Mouse (Mus musculus) kidney, embryonic 14.5 days (tissue): ENCODE measurements around the gene Slc22a13. TPM values are rescaled to one million over a fixed set of nuclear protein-coding genes. Genes with fewer than 3 reads are reported as not detected.

Experiments used
- ATAC-seq: fragments of 200-750 bp; cut with Nextera tagmentation; 2 replicates; pipeline ENCODE4 v1.8.0; 2017; ENCODE audit warnings: moderate number of reproducible peaks, mild to moderate bottlenecking, moderate TSS enrichment, moderate library complexity; ENCODE audit not compliant: low FRiP score, low TSS enrichment
- H3K27ac ChIP-seq: fragments of 300-500 bp; sonication (generic); 2 replicates; pipeline ENCODE4 v1.5.1; 2014; ENCODE audit warnings: low read depth, mild to moderate bottlenecking, low read length, moderate library complexity, mixed read lengths
- H3K27me3 ChIP-seq: fragments of 300-500 bp; sonication (generic); 2 replicates; pipeline ENCODE4 v1.6.1; 2014; ENCODE audit warnings: mild to moderate bottlenecking, low read length; ENCODE audit not compliant: control insufficient read depth, insufficient read depth
- H3K36me3 ChIP-seq: fragments of 300-500 bp; sonication (generic); 2 replicates; pipeline ENCODE4 v1.6.1; 2014; ENCODE audit warnings: low read length, mixed read lengths; ENCODE audit not compliant: control insufficient read depth, insufficient read depth
- H3K4me1 ChIP-seq: fragments of 300-500 bp; sonication (generic); 2 replicates; pipeline ENCODE4 v1.6.1; 2014; ENCODE audit warnings: low read length, mixed read lengths; ENCODE audit not compliant: control insufficient read depth, insufficient read depth
- H3K4me2 ChIP-seq: fragments of 300-500 bp; sonication (generic); replicated peaks from 2 replicates; pipeline ENCODE4 v1.6.1; 2014; ENCODE audit warnings: low read depth, mild to moderate bottlenecking, low read length
- H3K4me3 ChIP-seq: fragments of 300-500 bp; sonication (generic); 2 replicates; pipeline ENCODE4 v1.5.1; 2014; ENCODE audit warnings: mild to moderate bottlenecking, low read length
- H3K9ac ChIP-seq: fragments of 300-500 bp; sonication (generic); 2 replicates; pipeline ENCODE4 v1.6.1; 2014; ENCODE audit warnings: low read depth, mild to moderate bottlenecking, low read length, moderate library complexity
- H3K9me3 ChIP-seq: fragments of 300-500 bp; sonication (generic); 2 replicates; pipeline ENCODE4 v1.6.1; 2016; ENCODE audit warnings: low read length; ENCODE audit not compliant: control insufficient read depth
- WGBS: fragments of 180-500 bp; shearing (Covaris S2); extraction: QIAGEN DNeasy Blood & Tissue Kit; methylation state at CpG from one replicate; pipeline ENCODE4 v1.1.7; 2014; 5-methylcytosine and 5-hydroxymethylcytosine counted together
- polyA plus RNA-seq: library from polyadenylated mRNA; unstranded; fragments of >200 nt; fragmentation: Nextera tagmentation; extraction: Ambion mirVana; gene quantifications from 2 replicates; pipeline ENCODE4 v1.2.1, GENCODE M21; 2014

Gene Slc22a13
- polyA plus RNA-seq, 1 experiment from 2014 or later, result 0.93 TPM

GRCm38 (mm10) chr9:119179292-119179691 is 29.6 kb downstream of the Slc22a13 start:
- WGBS, result 85% methylated on average over 11 of the region's 11 CpGs
- Histone ChIP-seq H3K36me3 (no peaks in the 10 kb centered on the region), H3K4me3 (no peak overlapping the region), H3K4me1 (no peaks in the 10 kb centered on the region), H3K27ac (no peak overlapping the region), H3K4me2 (no peak overlapping the region), H3K9me3 (no peaks in the 10 kb centered on the region), H3K27me3 (no peaks in the 10 kb centered on the region), H3K9ac (no peak overlapping the region)
- no peak for ATAC-seq

- no peak for ATAC-seq
- H3K9ac ChIP-seq, result no peak overlapping the region
- H3K4me1 ChIP-seq, result no peaks in the 10 kb centered on the region
- 0 out of 2 replicates have a peak, but pooled peaks cover 5% of the 10 kb centered on the region for H3K9me3 ChIP-seq
- no peak overlapping the region for H3K4me3 ChIP-seq
- no peak overlapping the region for H3K27ac ChIP-seq
- no peaks in the 10 kb centered on the region for H3K27me3 ChIP-seq
- no peak overlapping the region for H3K4me2 ChIP-seq
- 82% methylated on average over 2 of the region's 2 CpGs for WGBS
- H3K36me3 ChIP-seq, result no peaks in the 10 kb centered on the region
Measured at GRCm38 (mm10) chr9:119167608-119168007, 41.3 kb downstream of the Slc22a13 start.

- WGBS, result 90% methylated on average over 6 of the region's 6 CpGs
- no peaks in the 10 kb centered on the region for H3K36me3 ChIP-seq
- no peak overlapping the region for H3K4me2 ChIP-seq
- H3K4me3 ChIP-seq, result no peak overlapping the region
- H3K9ac ChIP-seq, result no peak overlapping the region
- no peak overlapping the region for H3K27ac ChIP-seq
- H3K27me3 ChIP-seq, result no peaks in the 10 kb centered on the region
- 0 out of 2 replicates have a peak, but pooled peaks cover 5% of the 10 kb centered on the region for H3K9me3 ChIP-seq
- no peak for ATAC-seq
- H3K4me1 ChIP-seq, result no peaks in the 10 kb centered on the region
Measured at GRCm38 (mm10) chr9:119165548-119165947, 43.4 kb downstream of the Slc22a13 start.

- H3K9me3 ChIP-seq, result 0 out of 2 replicates have a peak, but pooled peaks cover 5% of the 10 kb centered on the region
- no peak overlapping the region for H3K27ac ChIP-seq
- 88% methylated on average over 7 of the region's 7 CpGs for WGBS
- H3K4me1 ChIP-seq, result no peaks in the 10 kb centered on the region
- no peak overlapping the region for H3K4me3 ChIP-seq
- no peak overlapping the region for H3K4me2 ChIP-seq
- H3K9ac ChIP-seq, result no peak overlapping the region
- H3K36me3 ChIP-seq, result no peaks in the 10 kb centered on the region
- no peaks in the 10 kb centered on the region for H3K27me3 ChIP-seq
- ATAC-seq, result no peak
Measured at GRCm38 (mm10) chr9:119164743-119165142, 44.2 kb downstream of the Slc22a13 start.

- 94% methylated on average over 3 of the region's 3 CpGs for WGBS
- ATAC-seq, result no peak
Measured at GRCm38 (mm10) chr9:119160689-119161088, 48.2 kb downstream of the Slc22a13 start.

GRCm38 (mm10) chr9:119158861-119159260 is 50.0 kb downstream of the Slc22a13 start, which contains the start of gene Gm47289:
Gene Gm47289 (plus strand): TSS chr9:119159161.
- no peak within 1 kb of the TSS for H3K27ac ChIP-seq
- no peak within 1 kb of the TSS for H3K4me3 ChIP-seq
- H3K36me3 ChIP-seq, result no peaks in the 10 kb centered on the region
- no peak within 1 kb of the TSS for H3K9ac ChIP-seq
- H3K4me2 ChIP-seq, result no peak within 1 kb of the TSS
- no peak for ATAC-seq
- no peaks in the 10 kb centered on the region for H3K9me3 ChIP-seq
- H3K27me3 ChIP-seq, result no peaks in the 10 kb centered on the region
- H3K4me1 ChIP-seq, result no peaks in the 10 kb centered on the region
- WGBS, result 48% methylated on average over 4 of the region's 4 CpGs

More at GRCm38 (mm10) chr9:119160689-119161088, 48.2 kb downstream of the Slc22a13 start:
- H3K27me3 ChIP-seq, result no peaks in the 10 kb centered on the region
- no peak overlapping the region for H3K27ac ChIP-seq
- H3K4me2 ChIP-seq, result no peak overlapping the region
- H3K9me3 ChIP-seq, result no peaks in the 10 kb centered on the region
- no peaks in the 10 kb centered on the region for H3K36me3 ChIP-seq
- H3K4me1 ChIP-seq, result no peaks in the 10 kb centered on the region
- no peak overlapping the region for H3K9ac ChIP-seq
- no peak overlapping the region for H3K4me3 ChIP-seq

- no peak within 1 kb of the TSS for H3K27ac ChIP-seq
- peak; percentile 90 for ATAC-seq
- 1% methylated on average over 65 of the region's 65 CpGs for WGBS
- H3K9me3 ChIP-seq, result no peaks in the 10 kb centered on the region
- peak within 1 kb of the TSS; percentile 42 for H3K4me3 ChIP-seq
- no peaks in the 10 kb centered on the region for H3K4me1 ChIP-seq
- peak within 1 kb of the TSS; percentile 47; the same call in 1 of the 2 replicates for H3K9ac ChIP-seq
- H3K36me3 ChIP-seq, result no peaks in the 10 kb centered on the region
- H3K4me2 ChIP-seq, result peak within 1 kb of the TSS; percentile 57
- H3K27me3 ChIP-seq, result no peaks in the 10 kb centered on the region
Measured at GRCm38 (mm10) chr9:119156278-119157201, 52.4 kb downstream of the Slc22a13 start, which contains the start of gene Acaa1b. Gene Acaa1b (minus strand): TSS chr9:119157093.

GRCm38 (mm10) chr9:119155826-119156225 is 53.1 kb downstream of the Slc22a13 start:
- Histone ChIP-seq H3K36me3 (no peaks in the 10 kb centered on the region), H3K4me3 (peak overlapping the region; percentile 42; the same call in 1 of the 2 replicates), H3K27me3 (no peaks in the 10 kb centered on the region), H3K4me2 (peak overlapping the region; percentile 57; the same call in 1 of the 2 replicates), H3K27ac (no peak overlapping the region), H3K9ac (no peak overlapping the region), H3K4me1 (no peaks in the 10 kb centered on the region), H3K9me3 (no peaks in the 10 kb centered on the region)
- WGBS, result 52% methylated on average over 7 of the region's 7 CpGs
- no peak for ATAC-seq

- Histone ChIP-seq H3K4me1 (no peaks in the 10 kb centered on the region), H3K9me3 (no peaks in the 10 kb centered on the region), H3K27ac (no peak overlapping the region), H3K4me3 (no peak overlapping the region), H3K4me2 (no peak overlapping the region), H3K9ac (no peak overlapping the region), H3K27me3 (no peaks in the 10 kb centered on the region), H3K36me3 (no peaks in the 10 kb centered on the region)
- no peak for ATAC-seq
- WGBS, result 82% methylated on average over 8 of the region's 8 CpGs
Measured at GRCm38 (mm10) chr9:119155416-119155815, 53.5 kb downstream of the Slc22a13 start.
